Mouse (Mus musculus): ENCODE results near the gene Pde11a.
A peak's percentile ranks its signal among the peaks of the same experiment; 100 is the strongest.

Gene Pde11a

DNA sequence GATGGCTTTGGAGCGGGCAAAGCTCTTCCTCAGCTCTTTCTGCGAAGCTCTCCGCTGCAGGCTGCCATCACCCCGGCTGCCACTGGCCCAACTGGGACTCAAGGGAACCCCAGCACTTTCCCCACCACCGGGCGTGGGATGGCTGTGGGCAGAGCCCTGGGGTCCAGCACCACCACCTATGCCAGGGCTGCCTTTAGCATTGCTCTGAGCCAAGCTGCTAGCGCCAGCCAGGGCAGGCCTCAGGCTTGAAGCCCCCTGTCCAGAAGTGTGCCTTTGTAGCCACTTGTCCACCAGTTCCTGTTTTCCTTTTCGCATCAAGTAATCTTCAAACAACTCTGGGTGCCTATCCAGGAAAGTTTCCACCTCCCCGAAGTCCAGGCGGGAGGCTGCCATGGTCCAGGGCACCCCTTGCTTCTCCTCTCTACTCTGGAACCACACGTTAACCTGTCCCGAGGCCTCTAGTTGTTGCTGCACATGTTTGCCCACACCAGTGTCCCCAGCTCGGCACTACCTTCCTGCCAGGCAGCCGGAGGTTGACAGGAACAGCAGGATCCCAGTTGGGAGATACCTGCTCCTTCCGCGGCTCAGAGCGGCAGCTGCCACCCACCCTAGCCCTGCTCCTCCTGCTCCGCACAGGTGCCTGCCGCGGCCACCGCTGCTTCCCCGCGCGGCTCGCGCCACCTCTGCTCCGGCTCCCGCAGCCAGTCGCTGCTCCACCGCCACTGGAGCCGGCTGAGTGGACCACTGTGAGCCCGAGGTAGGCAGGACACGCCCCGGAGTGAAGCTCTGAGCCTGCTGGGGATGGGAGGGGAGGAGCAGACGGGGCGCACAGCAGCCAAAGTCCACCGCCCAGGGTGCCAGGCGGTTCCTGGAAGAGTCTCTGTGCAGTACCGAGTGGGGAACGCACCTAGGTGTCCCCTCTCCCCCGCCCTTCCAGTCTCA, at the start of gene Pde11a:
Gene Pde11a, minus strand, starts transcription at position 560 of the 942 bp plus-strand sequence.
- no peak for DNase-seq (ENCODE audit: low spot score in 2 of 2)

DNA sequence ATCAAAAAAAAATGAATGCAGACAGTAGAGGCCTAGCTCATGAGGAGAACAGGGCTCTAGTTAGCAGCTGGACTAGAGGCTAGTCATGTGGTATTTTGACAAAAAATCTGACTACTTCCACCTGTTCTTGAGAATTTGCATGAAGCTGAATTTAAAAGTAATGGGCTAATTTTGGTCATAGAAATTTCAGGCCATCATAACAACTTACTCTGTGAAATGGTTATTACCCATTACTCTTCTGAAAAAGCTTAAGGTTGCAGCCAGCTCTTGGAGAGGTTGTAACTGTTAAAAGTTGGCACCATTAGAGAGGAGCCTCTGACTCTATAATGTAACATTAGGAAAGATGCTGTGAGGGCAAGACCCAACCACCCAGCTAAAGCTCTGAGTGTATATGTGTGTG, 48.0 kb upstream of the Pde11a start:
- DNase-seq (ENCODE audit: low spot score in 2 of 2), result no peak

DNA sequence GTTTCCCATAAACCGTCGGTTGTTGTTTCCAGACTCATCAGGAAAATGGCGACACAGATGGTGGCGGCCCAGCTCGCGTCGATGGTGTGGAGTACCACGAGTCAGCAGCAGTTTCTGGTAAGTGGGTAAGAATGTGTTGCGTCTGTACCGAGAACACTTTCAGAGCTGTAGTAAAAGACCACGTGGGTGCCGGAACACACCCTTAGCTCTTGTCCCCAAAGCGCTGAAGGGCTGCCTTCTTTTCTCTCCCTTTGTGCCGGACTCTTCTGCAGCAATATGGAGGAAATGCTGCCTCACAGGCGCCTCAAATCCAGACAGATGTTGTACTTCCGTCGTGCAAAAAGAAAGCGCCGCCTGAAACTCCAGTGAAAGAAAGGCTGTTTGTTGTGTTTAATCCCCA, 40.1 kb upstream of the Pde11a start:
- no peak for DNase-seq (ENCODE audit: low spot score in 2 of 2)

DNA sequence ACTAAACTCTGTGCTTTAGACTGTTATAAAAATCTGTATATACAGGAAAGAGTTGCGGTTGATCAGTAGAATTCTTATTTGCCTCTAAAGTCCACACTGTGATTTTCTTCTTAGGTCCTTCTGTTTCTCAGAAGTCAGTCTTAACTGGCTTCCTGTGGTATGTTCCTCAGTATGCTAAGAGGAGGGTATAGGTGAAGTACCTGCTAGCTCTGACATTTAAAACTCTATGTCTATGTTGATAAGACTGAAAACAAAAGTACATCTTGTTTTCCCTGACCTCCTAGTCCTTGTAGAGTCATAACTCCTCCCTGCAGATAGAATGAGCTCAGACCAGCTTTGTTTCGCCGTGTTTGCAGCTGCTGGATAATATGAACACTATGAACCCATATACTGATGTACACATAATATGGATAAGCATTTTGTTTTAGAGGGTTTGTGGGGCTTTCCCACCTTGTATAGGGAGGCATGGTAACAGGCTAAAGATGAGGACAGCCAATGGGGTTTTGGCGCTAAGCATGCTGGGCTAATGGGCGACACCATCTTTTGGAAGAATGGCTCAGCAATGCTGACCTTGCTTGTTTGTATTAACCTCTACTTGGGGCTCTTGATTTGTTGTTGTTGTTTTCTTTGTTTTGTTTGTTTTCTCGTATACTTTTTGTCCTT, 36.1 kb upstream of the Pde11a start:
- DNase-seq (ENCODE audit: low spot score in 2 of 2), result no peak

DNA sequence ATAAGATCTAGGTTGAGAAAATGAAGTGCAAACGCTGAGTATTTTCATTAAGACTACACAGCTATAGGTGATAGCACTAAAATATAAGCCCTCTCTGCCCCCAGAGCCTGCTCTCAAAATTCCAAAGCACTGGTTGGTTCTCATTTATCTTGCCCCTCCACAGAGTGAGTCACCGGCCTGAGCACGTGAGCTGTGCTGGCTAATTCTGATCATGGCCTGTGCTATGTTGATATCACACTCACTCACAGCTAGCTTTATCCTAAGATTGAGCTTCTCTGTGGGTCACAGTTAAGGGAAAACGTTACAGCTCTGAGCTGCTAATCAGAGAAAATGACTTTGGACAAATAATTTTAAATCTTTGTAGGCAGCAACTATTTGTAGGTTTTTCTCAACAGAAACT, 33.7 kb upstream of the Pde11a start:
- no peak for DNase-seq (ENCODE audit: low spot score in 2 of 2)

DNA sequence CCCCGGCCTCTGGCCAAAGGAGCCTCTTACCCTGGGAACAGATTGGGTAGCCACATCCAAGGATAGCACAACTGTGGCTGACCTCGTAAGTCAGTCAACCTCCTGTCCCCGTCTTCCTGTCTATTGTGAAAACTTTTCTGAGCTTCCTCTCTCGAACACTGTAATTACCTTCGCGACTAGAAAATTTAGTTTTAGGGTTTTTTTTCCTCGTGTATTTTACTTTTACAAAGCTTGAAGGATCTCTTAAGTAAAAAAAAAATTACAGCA, 32.0 kb upstream of the Pde11a start:
- no peak for DNase-seq (ENCODE audit: low spot score in 2 of 2)

DNA sequence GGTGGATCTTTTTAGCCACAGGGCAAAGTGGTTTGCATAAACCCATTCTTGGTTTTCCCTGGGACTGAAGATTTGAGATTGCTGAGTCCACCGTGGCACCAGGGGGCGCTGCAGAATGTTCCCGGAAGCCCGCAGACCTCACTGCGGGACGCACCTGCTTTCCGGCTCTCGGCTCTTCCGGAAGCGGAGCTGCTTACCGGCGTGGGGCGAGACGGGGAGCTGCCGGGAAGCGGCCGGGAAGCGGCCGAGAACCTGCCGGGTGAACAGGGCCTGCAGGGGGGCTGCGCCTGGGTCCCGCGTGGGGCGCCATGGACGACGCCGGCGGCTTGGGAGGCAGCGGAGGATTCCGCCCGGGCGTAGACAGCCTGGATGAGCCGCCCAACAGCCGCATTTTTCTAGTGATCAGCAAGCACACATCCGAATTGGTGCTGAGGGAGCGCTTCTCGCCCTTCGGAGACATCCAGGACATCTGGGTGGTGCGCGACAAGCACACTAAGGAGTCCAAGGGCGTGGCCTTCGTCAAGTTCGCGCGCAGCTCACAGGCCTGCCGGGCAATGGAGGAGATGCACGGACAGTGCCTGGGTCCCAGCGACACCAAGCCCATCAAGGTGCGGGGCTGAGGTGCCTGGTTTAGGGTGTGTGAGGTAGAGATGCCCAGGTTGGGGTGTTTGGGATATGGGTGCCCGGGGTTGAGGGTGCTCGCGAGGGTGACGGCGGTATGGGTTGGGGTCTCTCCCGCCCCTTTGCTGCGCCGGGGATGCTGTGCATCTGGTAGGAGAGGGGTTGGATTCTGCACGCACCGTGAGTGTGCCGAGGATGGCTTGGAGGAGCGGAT, 31.5 kb upstream of the Pde11a start, which contains the start of gene Rbm45:
Gene Rbm45, plus strand, starts transcription at position 164 of the 835 bp plus-strand sequence.
- peak; percentile 88 to 96 for DNase-seq (ENCODE audit: low spot score in 2 of 2)

DNA sequence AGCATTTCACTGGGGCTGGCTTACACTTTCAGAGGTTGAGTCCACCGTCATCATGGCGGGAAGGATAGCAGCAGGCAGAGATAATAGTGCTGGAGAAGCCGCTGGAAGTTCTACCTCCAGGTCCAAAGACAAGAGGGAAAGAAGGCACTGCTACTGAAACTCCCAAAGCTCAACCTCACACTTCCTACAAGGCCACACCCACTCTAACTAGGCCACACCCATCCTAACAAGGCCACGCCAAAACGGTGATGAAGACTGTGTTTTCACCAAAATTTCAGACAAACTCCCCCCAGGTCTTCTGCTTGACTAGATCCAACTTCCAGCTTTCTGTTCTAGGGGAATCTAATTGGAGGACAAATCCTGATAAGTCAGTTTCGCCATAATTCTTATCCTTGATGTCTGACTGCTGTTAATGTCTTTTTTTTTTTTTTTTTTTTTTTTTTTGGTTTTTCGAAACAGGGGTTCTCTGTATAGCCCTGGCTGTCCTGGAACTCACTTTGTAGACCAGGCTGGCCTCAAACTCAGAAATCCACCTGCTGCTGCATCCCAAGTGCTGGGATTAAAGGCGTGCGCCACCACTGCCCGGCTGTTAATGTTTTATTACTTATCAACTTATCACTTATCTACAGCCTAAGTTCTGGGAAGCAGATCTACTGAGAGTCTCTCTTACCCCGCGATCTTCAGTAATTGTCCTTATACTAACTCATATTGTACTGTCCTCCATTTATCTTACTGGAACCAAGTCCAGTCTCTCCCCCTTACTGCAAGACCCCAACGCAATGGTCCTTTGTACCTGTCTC, 30.5 kb upstream of the Pde11a start:
- DNase-seq (ENCODE audit: low spot score in 2 of 2), result no peak

DNA sequence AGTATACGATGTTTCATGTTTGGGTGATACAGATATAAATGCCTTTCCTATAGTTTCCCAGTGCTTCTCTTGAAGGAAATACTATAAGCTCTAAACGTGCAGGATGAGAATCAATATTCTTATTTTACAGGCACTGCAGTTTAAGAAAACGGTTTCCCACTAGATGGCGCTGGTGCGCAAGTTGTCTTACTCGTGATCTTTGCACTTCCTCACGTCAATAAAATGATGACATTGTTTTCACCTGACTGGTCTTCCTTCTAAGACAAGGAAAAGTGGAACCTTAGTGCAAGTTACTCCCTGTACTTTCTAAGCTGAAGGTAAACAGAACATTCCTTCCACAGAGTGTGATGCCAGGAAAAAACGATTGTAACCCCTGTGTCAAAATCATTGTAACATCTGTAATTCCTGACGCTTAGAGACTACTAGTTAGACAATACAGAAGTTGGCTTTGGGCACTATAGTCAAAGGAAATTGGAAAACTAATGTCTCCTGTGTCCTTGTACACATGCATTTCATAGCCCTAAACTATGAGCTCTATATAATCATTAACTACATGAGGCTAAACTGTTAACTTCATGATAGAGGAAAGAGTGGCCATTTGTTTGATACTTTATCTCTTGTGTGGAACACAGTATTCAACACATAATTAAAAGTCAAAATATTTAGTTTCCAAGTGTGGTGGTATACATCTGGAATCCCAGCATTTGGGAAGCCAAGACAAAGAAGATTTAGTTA, 28.8 kb upstream of the Pde11a start:
- DNase-seq (ENCODE audit: low spot score in 2 of 2), result peak; percentile 70 to 92

DNA sequence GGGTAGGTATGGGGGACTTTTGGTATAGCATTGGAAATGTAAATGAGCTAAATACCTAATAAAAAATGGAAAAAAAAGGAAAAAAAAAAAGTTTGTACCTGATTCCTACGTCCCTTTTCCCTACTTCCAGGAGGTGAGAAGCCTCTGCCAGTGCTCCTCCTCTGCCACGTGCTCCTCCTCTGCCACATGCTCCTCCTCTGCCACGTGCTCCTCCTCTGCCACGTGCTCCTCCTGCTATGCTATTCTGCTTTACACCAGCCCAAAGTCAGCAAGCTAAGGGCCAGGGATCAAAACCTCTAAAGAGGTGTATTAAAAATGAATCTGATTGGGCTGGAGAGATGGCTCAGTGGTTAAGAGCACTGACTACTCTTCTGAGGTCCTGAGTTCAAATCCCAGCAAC, 27.2 kb upstream of the Pde11a start:
- DNase-seq (ENCODE audit: low spot score in 2 of 2), result no peak

DNA sequence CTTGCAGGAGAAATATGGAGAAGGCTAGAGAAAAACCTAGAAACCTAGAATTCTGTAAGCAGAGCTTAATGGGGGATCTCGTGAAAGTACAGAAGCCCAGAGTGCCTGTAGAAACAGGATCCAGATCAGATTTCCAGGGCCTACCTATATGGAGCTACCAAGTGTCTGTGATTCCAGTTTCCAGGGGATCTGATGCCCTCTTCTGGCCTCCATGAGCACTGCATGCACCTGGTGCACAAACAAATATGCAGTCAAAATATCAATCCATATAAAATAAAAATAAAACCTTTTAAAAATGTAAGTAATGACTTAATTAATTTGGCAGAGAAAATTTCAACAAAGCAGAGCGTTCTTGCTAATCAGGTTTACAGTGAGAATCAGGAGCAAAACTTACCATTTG, 23.5 kb upstream of the Pde11a start:
- no peak for DNase-seq (ENCODE audit: low spot score in 2 of 2)

DNA sequence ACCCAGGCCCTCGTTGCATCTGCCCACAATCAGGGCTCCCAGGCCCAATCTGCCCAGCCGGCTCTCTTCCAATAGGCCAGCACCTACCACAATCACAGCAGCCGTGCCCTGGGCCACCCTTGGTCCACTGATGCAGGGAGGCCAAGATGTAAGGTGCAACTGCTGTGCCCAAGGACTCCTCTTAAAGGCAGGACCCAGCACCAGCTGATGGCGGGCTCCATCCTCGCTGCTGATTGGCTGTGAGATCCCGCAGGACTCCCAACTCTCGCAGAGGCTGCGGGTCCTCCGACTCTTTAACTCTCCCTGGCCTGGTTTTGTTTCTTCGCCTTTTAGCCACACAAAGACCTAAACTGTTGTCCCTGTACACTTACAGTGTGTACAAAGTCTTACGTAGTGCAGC, 21.7 kb upstream of the Pde11a start, which contains the start of gene Cyct:
Gene Cyct, minus strand, starts transcription at position 225 of the 400 bp plus-strand sequence.
- no peak for DNase-seq (ENCODE audit: low spot score in 2 of 2)

DNA sequence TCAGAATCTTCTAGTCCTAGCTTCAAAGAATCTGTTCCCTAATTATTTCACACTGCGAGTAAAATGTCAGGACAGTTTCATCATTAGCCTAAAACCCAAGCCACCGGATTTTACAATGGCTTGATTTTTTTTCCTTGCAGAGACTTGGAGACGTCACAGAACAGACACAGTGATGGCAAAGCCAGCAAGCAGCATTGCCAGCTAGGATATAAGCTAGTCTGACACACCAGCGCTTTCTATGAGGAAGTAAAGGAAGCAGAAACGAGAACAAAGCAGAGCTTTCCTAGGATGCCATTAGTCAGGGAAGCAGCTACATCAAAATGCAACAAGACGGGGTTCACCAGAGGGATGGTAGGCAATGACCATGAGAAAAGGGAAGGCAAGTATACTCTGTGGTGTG, 9.3 kb upstream of the Pde11a start:
- no peak for DNase-seq (ENCODE audit: low spot score in 2 of 2)

DNA sequence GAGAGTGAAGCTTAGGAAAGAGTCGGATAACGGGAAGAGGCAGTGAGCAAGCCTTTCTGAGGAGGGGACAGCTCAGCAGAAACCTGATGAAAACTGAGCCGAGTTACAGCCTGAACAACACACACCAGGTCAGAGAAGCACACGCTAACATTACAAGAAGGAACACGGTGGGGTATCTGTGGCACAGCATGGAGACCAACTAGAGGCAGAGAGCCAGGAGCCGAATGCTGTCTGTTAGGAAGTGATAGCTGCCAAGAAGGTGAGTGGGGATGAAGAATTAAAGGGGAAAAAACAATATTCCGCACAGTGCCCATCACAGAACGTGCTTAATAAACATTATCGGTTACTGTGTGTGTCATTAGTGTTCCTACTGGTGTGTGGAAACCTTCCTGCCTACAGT, 3.6 kb upstream of the Pde11a start:
- DNase-seq (ENCODE audit: low spot score in 2 of 2), result no peak

DNA sequence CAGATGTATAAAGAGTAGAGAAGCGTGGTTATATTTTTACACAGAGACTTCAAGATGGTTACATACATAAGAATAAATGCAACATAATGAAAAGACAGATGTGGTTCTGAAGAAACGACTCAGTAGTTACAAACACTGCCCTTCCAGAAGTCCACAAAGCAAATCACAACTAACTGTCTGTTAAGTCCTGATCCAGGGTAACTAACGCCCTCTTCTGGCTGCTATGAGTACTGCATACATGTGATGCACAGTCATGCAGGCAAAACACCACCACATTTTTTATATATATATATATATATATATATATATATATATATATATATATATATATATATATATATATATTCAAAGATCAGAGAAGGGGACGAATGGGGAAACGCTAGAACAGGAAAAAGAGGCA, 4.0 kb downstream of the Pde11a start:
- DNase-seq (ENCODE audit: low spot score in 2 of 2), result no peak

DNA sequence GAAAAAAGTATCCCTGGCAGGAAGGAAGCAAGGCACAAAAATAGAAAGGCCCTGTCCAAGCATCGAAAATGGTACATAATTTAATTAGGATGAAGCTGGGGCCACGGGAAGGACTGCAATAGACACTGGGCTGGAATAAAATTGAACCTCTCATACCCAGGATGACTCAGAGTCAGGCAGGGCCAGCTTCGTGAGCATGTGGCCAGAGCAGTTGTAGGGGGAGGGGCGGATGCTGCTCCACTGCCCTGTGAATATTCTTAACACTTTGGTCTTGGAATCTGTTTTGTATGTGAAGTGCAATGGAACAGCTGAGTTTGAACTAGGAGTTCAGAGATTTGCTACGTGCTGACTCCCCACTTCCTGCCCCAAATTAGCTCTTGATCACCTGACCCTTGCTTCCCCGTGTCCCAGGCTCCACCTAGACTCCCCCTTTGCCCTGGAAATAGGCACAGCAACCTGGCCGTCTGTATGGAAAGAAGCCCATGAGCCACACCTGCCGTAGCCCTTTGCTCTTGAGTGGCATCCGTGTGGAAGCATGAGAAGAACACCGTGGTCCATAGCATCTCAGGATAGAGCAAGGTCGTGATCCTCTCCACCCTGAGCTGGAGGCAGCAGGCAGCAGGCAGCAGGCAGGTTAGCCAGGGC, 6.3 kb downstream of the Pde11a start:
- no peak for DNase-seq (ENCODE audit: low spot score in 2 of 2)

DNA sequence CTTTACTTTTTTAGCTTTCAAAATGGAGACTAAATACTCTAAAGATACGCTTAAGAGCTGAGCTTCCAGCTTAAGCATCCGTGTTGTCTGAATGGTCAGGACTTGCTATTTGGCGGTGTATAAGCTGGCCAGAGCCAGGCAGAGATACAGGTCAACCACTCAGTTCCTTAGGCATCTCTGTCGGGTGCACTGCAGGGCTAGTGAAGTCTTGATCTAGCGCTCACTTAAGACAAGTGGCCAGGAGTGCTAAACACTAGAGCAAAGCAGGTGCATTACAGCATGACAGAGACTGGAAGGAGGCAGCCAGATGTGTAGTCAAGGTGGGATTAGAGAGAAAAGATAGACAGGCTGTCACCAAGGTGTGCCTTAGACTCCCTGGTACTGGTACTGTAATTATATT, 8.5 kb downstream of the Pde11a start:
- DNase-seq (ENCODE audit: low spot score in 2 of 2), result no peak

DNA sequence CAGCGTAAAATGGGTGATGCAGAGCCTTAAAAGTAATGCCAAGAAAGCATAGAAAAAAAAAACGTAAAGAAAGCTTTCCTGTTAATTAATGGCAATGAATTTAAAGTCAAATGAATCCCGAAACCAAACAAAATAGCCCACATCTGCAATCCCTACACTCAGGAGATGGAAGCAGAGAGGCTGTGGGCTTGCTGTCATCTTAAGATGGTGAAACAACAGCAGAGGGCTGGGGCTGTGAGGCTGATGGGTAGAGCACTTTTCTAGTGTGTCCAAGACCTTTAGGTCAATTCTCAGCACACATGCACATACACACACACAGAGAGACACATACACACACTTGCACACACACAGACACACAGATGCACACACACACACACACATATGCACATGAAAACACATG, 12.4 kb downstream of the Pde11a start:
- no peak for DNase-seq (ENCODE audit: low spot score in 2 of 2)

DNA sequence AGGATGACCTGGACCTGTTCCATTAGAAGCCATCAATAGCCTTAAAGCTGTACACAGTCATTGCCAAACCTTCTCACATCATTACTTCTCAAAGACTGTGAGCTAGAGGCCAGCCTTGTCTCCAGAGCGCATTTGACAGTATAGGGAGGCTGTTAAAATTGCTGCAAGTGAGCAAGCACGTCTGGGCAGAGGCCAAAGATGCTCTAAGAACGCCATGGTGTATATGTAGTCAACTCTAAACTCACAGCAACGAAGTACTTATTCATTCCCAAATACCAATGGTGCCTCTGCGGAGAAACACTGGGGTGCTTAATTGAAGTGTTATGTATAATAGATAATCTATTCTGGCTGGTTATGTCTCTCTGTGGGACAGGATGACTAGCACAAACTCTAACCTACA, 14.1 kb downstream of the Pde11a start:
- no peak for DNase-seq (ENCODE audit: low spot score in 2 of 2)

DNA sequence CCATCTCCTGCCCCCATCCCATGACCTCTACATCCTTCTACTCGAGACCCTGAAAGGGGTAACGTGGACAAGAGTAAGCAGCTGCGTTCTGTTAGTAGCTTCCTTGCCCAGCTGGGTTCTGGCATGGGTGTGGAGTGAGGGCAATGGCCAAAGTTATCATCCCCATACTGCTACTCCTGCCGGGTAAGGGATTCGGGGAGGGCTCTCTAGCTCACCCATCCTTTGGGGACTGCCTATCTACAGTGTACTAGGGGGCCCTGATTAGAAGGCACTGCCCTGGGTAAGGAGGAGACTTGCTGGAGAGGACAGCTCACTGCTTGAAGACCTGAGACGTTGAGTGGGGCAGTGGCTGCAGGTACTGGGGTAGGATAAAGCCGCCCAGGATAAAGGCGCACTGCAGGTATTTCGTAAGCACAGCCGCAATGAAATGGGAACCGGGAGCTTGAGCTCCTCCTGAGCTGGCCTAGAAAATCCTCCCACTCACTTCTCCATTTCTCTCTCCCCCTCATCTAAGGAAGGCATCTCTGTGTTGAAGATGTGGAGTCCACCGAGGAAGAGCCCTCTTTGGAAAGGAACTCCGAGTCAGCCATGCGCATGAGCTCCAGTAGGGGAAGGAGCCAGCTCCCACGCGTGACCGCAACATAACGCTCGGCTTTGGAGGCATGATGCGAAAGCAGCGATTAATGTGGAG, 15.2 kb downstream of the Pde11a start:
- DNase-seq (ENCODE audit: low spot score in 2 of 2), result no peak

All from spleen, postnatal 4 days (tissue).